Mouse (Mus musculus): ENCODE measurements around the gene Tmem259.
A peak's percentile ranks its signal among the peaks of the same experiment; 100 is the strongest.

The Tmem259 gene

DNA sequence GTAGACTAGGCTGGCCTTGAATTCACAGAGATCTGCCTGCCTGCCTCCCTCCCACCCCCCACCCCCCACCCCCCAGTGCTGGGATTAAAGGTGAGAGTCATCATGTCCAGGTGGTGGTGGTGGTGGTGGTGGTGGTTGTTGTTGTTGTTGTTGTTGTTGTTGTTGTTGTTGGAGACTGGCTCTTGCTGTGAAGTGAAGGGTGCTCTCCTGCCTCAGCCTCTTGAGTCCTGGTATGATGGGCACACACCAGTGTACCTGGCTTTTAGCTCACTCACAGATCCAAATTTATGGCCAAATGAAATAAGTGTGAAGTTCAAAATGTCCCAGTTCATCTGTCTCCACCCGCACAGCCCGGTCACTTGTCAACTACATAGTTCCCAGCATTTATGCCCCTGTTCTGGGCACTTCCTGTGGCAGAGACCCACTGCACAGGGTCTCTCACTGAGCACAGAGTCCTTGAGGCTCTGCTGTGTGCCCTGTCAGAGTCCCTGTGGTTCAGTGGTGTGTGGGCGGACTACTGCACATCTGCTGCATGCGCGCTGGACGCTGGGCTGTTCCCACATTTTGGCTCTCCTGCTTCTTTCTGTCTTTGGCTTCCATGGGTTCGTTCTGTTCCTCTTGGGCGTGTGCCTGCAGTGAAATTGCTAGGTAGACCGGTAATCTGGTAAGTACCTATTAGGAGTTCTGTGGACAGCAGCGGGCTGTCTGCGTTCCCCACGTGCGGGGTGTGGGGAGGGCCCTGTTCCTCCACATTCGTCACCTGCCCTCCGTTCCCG is 49.1 kb downstream of the Tmem259 start:
- DNase-seq (ENCODE audit: low spot score): no peak

- peak; percentile 80 for DNase-seq (ENCODE audit: low spot score)
Measured at GRCm38 (mm10) chr10:79934272-79934721, 49.8 kb downstream of the Tmem259 start.

GRCm38 (mm10) chr10:79933861-79934260 is 50.3 kb downstream of the Tmem259 start:
- no peak for DNase-seq (ENCODE audit: low spot score)

GRCm38 (mm10) chr10:79933145-79933679 is 50.9 kb downstream of the Tmem259 start:
- DNase-seq (ENCODE audit: low spot score): peak; percentile 56

DNA sequence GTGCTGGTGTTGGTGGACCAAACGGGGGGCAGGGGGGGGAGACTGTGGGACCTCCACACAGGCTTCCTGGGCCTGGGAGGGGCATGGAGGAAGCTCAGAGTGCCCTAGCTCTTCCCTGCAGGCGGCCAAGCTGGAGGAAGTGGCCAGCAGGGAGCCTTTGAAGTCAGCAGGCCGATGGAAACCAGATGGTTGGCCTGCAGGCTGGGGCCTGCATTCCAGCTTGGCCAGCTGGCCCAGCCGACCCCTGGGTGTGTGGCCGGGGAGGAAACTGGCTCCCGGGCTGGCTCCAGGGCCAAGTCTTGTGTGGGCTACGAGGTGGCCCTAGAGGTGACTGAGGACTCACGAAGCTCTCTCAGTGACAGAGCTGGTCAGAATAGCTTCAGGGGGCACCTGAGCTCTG is 51.4 kb downstream of the Tmem259 start:
- peak; percentile 72 for DNase-seq (ENCODE audit: low spot score)

DNA sequence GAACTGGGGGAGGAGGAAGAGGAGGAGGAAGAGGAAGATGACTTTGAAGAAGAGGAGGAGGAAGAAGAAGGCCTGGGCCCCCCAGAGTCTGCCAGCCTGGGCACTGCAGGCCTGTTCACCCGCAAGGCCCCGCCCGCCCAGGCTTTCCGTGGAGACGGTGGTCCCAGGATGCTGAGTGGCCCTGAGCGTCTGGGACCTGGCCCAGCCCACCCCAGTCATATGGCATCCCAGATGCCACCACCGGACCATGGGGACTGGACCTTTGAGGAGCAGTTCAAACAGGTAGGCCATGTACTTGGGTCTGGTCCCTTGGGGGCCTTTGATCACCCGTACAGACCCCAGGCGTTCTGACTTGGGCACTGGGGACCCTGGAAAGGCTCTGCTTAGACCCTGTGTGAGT is 52.3 kb downstream of the Tmem259 start:
- no peak for DNase-seq (ENCODE audit: low spot score)

GRCm38 (mm10) chr10:79930826-79931186 is 53.3 kb downstream of the Tmem259 start:
- no peak for DNase-seq (ENCODE audit: low spot score)

DNA sequence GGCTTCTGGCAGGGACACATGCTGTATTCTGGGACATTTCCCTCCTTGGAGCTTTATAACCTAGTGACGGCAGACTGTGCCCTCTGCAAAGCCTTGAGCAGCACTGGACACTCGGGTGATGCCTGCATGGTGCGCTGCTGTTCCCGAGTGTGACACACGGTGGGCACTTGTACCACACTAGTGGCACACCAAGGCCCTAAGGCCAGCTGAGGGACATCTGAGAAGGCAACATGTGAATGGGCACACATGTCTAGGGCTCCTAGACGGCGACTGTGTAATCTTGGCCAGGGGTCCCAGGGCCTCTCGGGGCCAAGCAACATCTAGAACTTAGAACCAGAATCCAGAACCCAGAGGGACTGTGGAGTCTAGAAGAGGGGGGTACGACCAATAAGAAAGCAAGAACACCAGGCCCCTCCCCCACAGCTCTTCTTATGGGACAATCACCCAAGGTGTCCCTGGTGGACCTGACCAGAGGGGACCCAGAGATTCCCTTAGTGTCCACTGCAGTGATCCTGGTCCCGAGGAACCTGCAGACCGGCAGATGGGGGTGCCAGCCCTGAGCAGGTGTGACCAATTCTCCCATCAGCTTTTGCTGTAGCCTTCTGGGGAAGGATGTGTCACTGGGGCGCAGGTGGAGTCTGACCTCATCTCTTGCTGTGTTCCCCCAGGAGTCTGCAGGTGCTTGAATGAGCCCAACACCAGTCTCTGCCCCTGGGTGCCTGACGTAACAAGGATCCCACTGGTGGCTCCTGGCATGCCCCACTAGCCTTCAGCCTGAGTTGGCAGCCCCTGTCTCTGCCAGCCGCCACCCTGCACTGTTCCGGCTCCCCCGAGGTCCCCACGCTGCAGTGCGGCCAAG is 53.9 kb downstream of the Tmem259 start:
- no peak for DNase-seq (ENCODE audit: low spot score)

DNA sequence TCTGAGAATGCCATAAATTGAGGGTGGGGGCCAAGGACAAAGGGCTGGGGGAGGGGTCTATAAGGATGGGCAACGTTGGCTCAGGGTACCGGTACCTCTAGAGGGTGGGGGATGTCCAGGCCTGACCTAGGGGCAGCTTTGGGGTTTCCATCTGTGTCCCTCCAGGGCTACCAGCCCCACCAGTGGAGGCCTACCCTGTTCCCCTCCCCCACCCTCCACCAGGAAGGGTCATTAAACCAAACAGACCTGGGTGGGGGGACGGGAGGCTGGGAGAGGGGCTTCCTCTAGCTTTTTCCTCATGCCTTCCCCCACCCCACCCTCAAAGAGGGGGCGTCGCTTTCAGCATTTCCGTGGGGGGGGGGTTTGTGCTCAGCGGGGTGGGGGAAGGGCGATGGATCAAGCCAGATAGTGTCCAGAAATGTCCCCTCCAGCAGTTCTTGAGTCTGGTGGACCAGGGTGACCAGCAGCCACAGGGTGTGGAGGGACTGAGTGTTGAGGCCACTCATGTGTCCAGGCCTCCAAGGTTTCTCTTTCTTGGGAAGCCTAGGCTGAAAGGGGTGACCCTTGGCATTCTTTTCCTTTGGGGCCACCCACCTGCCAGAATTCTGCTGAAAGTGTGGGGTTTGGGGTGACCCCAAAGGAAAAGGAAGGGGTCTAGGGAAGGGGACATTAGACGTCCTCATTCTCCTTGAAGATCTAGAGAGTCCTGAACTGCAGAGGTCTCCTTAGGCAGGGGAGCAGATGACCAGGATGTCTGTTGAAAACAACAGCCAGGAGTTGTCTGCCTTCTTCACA is 55.0 kb downstream of the Tmem259 start:
- DNase-seq (ENCODE audit: low spot score): no peak

DNA sequence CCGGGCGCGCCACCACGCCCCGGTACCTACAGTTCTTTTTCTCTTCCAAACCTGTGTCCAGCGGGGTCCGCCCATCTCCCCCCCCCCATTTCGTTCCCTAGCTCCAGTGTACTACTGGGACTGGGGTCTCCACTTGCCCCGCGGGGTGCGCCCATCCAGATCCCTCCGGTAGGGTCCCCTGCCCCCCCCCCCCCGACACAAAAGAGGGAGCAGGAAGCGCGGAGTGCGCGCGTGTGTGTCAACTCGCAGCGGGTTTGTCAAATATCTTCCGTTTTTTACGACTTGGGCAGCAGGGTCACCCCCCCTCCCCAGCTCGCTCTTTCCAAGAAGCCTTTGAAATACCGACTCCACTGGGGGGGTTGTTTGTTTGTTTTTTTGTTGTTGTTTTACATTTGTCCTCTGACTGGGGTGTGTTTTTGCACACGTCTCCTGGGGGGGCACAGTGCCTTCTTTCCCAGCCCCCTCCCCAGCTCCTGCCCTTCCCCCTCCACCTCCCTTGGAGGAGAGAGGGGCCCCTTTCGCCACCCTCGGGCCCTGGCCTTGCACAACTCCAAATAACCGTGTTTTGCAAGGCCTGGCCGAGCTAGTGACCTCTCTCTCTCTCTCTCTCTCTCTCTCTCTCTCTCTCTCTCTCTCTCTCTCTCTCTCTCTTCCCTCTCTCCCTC is 56.0 kb downstream of the Tmem259 start:
- no peak for DNase-seq (ENCODE audit: low spot score)

DNA sequence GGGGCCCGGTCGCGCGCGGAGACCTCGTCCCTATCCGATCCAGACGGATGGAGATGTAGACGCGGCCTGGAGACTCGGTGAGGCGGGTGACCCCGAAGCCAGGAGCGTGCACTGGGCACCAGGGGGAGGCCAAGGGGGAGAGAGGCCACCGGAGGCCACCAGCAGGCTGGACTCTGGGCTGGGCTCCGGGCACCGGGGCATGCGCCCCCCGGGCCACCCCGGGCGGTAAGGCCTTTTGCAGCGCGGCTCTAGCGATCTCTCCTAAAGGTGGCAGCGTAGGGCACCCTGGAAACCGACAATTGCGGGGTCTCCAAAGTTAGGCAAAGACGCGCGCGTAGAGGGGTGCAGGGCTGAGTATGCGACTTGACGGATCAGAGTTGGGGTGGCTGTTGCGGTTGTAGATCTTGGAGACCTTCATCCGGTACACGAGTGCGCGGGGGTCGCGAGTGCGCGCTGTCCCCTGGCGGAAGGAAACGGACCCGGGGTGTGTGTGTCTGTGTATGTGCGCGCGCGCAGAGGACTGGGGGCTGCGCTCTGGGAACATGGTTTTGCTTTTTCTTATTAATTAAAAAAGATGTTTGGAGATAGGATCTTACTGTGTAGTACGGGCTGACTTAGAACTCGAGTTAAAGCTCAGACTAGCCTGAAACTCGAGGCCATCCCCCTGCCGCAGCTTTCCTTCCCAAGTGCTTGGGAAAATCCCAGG is 56.7 kb downstream of the Tmem259 start:
- DNase-seq (ENCODE audit: low spot score): peak; percentile 41

GRCm38 (mm10) chr10:79926491-79927323 is 57.4 kb downstream of the Tmem259 start, which contains the start of gene Arid3a:
Arid3a (plus strand) TSS chr10:79927043.
- peak; percentile 91 for DNase-seq (ENCODE audit: low spot score)

- no peak for DNase-seq (ENCODE audit: low spot score)
Measured at GRCm38 (mm10) chr10:79925785-79926490, 58.2 kb downstream of the Tmem259 start.

GRCm38 (mm10) chr10:79924998-79925784 is 58.9 kb downstream of the Tmem259 start:
- peak; percentile 92 for DNase-seq (ENCODE audit: low spot score)

Measured in urinary bladder, postnatal 14 days (tissue).